Mouse (Mus musculus) hindbrain, embryonic 15.5 days (tissue): ENCODE data around the gene Tfdp2. TPM values are rescaled to one million over a fixed set of nuclear protein-coding genes. Genes with fewer than 3 reads are reported as not detected.
A peak's percentile ranks its signal among the peaks of the same experiment; 100 is the strongest.

Experiments used
- ATAC-seq: fragments of 200-750 bp; cut with Nextera tagmentation; 2 replicates; pipeline ENCODE4 v1.8.0; 2017; ENCODE audit warnings: low read depth, moderate number of reproducible peaks, moderate TSS enrichment; ENCODE audit not compliant: low FRiP score
- H3K27ac ChIP-seq: fragments of 300-500 bp; sonication (generic); replicated peaks from 2 replicates; pipeline ENCODE4 v1.5.1; 2015; ENCODE audit warnings: mild to moderate bottlenecking, inconsistent platforms
- H3K27me3 ChIP-seq: fragments of 300-500 bp; sonication (generic); 2 replicates; pipeline ENCODE4 v1.6.1; 2015; ENCODE audit warnings: control low read depth, inconsistent platforms
- H3K36me3 ChIP-seq: fragments of 300-500 bp; sonication (generic); 2 replicates; pipeline ENCODE4 v1.6.1; 2015; ENCODE audit warnings: control low read depth, inconsistent platforms
- H3K4me1 ChIP-seq: fragments of 300-500 bp; sonication (generic); replicated peaks from 2 replicates; pipeline ENCODE4 v1.6.1; 2015; ENCODE audit warnings: control low read depth, inconsistent platforms
- H3K4me2 ChIP-seq: fragments of 300-500 bp; sonication (generic); 2 replicates; pipeline ENCODE4 v1.6.1; 2015; ENCODE audit warnings: moderate library complexity, mild to moderate bottlenecking, inconsistent platforms
- H3K4me3 ChIP-seq: fragments of 300-500 bp; sonication (generic); 2 replicates; pipeline ENCODE4 v1.5.1; 2015; ENCODE audit warnings: mild to moderate bottlenecking, inconsistent platforms
- H3K9ac ChIP-seq: fragments of 300-500 bp; sonication (generic); 2 replicates; pipeline ENCODE4 v1.6.1; 2015; ENCODE audit warnings: inconsistent platforms
- H3K9me3 ChIP-seq: fragments of 300-500 bp; sonication (generic); 2 replicates; pipeline ENCODE4 v1.6.1; 2016; ENCODE audit warnings: control low read depth, inconsistent platforms
- WGBS: fragments of 180-500 bp; shearing (Covaris S2); methylation state at CpG from one replicate; pipeline ENCODE4 v1.1.7; 2015; 5-methylcytosine and 5-hydroxymethylcytosine counted together
- polyA plus RNA-seq: library from polyadenylated mRNA; unstranded; fragments of >200 nt; fragmentation: Nextera tagmentation; extraction: Ambion mirVana; gene quantifications from 2 replicates; pipeline ENCODE4 v1.2.1, GENCODE M21; 2015

The Tfdp2 gene
- polyA plus RNA-seq, 1 experiment from 2014 or later = 20.4 TPM

DNA sequence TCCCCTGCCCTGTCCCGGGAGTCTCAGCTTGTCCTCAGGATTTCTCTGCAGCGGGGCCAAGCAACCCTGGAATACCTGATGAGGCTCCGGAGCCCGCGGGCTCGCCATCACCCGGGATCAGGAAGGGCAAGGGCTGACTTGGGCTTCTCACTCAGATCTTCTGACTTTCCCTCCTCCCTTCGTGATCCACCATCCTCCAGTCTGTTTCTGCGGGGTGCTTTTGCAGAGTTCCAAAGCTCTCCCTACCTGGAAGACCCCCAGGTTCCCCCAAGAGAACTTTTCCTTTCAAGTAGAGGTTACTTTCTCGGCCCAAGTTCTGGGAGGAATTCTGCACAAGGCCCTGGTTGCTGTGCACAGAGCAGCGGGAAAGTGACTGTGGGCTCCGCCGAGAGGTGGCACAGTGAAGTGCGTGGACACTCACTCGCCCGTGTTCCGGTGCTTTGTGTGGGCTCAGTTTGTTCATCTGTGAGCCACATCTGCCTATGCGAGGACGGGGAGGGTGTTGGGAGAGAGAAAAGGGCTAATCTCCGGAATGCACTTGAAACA, 634 bp downstream of the Tfdp2 start:
- no peaks in the 10 kb centered on the region for H3K36me3 ChIP-seq

DNA sequence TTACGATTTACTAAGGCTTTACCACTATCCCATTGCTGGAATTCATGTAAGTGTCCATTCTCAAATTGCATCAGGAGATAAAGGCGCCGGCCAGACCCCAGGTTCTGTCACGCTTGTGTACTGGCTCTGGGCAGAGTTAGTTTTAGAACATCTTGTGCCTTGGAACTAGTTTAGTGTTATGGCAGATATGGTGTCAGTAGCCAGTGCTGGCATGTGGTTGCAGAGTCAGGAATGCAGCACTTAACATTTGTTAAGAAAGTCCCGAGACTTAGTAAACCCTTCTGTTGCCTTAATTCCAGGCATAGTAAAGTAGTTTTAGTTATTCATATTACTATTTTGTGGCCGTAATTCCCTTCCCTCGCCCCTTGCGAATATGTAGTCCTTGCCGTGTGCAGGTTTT, 1.7 kb downstream of the Tfdp2 start:
- H3K27me3 ChIP-seq = no peaks in the 10 kb centered on the region
- ATAC-seq = no peak
- peaks cover 20% of the 10 kb centered on the region for H3K4me1 ChIP-seq
- H3K9me3 ChIP-seq = no peaks in the 10 kb centered on the region
- no peak overlapping the region for H3K9ac ChIP-seq
- no peak overlapping the region for H3K27ac ChIP-seq
- WGBS = 76% methylated on average over 9 of the region's 9 CpGs
- no peaks in the 10 kb centered on the region for H3K36me3 ChIP-seq
- H3K4me3 ChIP-seq = no peak overlapping the region
- peak overlapping the region; percentile 99; the same call in 1 of the 2 replicates for H3K4me2 ChIP-seq

More for the DNA sequence above, 634 bp downstream of the Tfdp2 start:
- Histone ChIP-seq H3K9me3 (no peaks in the 10 kb centered on the region), H3K27me3 (no peaks in the 10 kb centered on the region), H3K4me1 (peaks cover 20% of the 10 kb centered on the region), H3K4me2 (peak overlapping the region; percentile 99), H3K4me3 (peak overlapping the region; percentile 93), H3K9ac (peak overlapping the region; percentile 73), H3K27ac (peak overlapping the region; percentile 60)
- WGBS = under 1% methylated on average over 20 of the region's 20 CpGs
- no peak for ATAC-seq

DNA sequence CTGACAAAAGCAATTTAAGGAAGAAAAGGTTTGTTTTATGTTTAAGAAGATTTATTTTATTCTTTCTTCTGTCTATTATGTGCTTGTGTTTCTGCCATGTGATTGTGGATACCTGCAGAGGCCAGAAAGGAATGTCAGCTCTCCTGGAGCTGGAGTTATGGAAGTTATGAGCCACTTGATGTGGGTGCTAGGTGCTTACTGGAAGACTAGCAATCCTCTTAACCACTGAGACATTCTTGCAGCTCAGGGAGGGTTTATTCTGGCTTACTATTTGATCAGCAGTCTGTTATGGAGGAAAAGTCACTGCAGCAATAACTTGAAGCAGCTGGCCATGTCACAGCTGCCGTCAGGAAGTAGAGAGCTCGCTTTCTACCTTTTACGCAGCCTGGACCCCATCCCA, 7.6 kb downstream of the Tfdp2 start:
- Histone ChIP-seq H3K36me3 (no peaks in the 10 kb centered on the region), H3K9me3 (no peaks in the 10 kb centered on the region), H3K27ac (no peak overlapping the region), H3K9ac (no peak overlapping the region), H3K4me3 (no peak overlapping the region), H3K4me2 (no peak overlapping the region), H3K4me1 (no peaks in the 10 kb centered on the region), H3K27me3 (no peaks in the 10 kb centered on the region)
- 91% methylated on average over 3 of the region's 3 CpGs for WGBS
- no peak for ATAC-seq

DNA sequence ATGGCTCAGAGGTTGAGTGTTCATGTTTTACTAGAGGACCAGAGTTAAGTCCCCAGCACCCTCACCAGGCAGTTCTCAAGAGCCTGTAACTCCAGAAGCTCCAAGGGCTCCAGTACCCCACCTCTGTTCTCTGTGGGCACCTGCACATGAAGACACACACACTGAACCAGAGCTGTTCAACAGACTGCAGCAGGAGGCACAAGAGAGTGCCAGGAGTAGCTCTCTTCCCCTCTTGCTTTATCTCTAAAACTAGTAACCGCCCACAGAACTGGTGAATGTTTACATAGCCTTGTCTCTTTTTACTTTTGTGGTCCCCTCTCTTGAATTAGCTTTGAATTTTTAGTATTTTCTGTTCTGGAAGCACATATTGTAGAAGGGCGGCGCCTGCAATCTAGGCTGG, 11.4 kb downstream of the Tfdp2 start:
- 90% methylated on average over 3 of the region's 3 CpGs for WGBS
- H3K9me3 ChIP-seq = no peaks in the 10 kb centered on the region
- H3K27ac ChIP-seq = no peak overlapping the region
- ATAC-seq = no peak
- H3K4me3 ChIP-seq = no peak overlapping the region
- H3K9ac ChIP-seq = no peak overlapping the region
- no peak overlapping the region for H3K4me2 ChIP-seq
- H3K36me3 ChIP-seq = no peaks in the 10 kb centered on the region
- H3K27me3 ChIP-seq = no peaks in the 10 kb centered on the region
- no peaks in the 10 kb centered on the region for H3K4me1 ChIP-seq

DNA sequence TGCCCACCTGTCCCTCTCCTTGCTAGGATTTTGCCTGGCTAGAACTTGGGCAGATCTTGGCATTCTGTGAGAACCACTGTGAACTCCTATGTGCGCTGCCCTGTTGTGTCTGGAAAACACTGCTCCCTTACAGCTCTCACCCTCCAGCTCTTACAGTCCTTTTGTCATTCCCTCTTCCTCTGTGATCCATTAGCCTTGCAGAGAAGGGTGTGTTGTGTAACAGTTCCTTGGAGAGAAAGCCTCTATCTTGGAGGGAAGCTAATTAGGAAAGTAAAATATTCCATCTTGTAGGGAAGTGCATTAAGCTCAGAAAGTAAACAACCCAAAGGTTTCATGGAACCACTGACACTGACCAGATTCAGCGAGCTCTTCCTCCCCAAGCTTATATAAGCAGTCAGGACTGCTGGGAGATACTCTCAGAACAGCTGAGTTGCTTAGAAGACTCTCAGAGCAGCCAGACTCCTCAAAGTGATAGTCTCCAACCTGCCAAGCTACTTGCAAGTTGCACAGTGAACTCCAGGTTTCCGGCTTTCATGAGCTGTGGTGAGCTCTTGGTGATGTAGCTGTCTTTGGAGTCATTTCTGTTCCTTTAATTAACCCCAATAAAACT, 17.1 kb downstream of the Tfdp2 start:
- no peaks in the 10 kb centered on the region for H3K9me3 ChIP-seq
- H3K27ac ChIP-seq = no peak overlapping the region
- H3K4me2 ChIP-seq = no peak overlapping the region
- no peak for ATAC-seq
- 93% methylated on average over 3 of the region's 3 CpGs for WGBS
- H3K4me1 ChIP-seq = no peaks in the 10 kb centered on the region
- no peak overlapping the region for H3K9ac ChIP-seq
- H3K27me3 ChIP-seq = no peaks in the 10 kb centered on the region
- no peak overlapping the region for H3K4me3 ChIP-seq
- H3K36me3 ChIP-seq = no peaks in the 10 kb centered on the region

DNA sequence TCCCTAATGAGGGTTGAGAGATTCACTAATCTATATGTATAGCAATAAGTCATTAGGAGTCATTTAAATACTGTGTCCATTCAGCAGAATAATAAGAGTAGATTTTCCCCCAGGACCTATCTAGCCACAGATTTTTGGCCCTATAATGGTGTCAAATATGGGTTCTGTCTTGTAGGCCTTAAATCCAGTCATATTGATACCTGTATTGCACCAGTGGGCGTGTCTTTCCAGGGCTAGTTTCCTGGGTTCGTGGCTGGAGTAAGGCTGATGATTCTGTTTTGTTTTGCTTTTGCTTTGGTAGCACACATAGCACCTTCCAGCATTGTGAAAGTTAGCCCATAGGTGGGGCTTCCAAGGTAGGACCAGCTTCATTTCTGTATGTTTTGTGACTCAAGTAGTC, 18.1 kb downstream of the Tfdp2 start:
- no peak overlapping the region for H3K9ac ChIP-seq
- H3K27ac ChIP-seq = no peak overlapping the region
- H3K4me1 ChIP-seq = no peaks in the 10 kb centered on the region
- WGBS = 95% methylated on average over 2 of the region's 2 CpGs
- ATAC-seq = no peak
- H3K4me2 ChIP-seq = no peak overlapping the region
- no peaks in the 10 kb centered on the region for H3K9me3 ChIP-seq
- H3K4me3 ChIP-seq = no peak overlapping the region
- H3K27me3 ChIP-seq = no peaks in the 10 kb centered on the region
- H3K36me3 ChIP-seq = no peaks in the 10 kb centered on the region

DNA sequence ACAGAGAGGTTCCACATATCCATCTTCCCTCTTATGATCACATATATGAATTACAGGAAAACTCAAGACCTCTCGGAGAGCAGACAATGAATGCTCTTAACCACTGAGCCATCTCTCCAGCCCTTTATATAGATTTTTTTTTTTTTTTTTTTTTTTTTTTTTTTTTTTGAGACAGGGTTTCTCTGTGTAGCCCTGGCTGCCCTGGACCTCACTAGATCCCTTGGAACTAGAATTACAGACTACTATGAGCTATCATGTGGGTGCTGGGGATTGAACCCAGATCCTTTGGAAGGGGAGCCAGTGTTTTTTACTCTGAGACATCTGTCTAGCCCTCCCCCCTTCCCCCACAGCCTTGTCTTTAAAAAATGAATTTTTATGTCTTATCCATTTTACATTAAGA, 21.2 kb downstream of the Tfdp2 start:
- H3K9ac ChIP-seq = no peak overlapping the region
- no peaks in the 10 kb centered on the region for H3K9me3 ChIP-seq
- H3K4me2 ChIP-seq = no peak overlapping the region
- no peak overlapping the region for H3K4me3 ChIP-seq
- H3K4me1 ChIP-seq = no peaks in the 10 kb centered on the region
- H3K27ac ChIP-seq = no peak overlapping the region
- no peak for ATAC-seq
- H3K36me3 ChIP-seq = no peaks in the 10 kb centered on the region
- 97% methylated on average over 1 of the region's 1 CpGs for WGBS
- H3K27me3 ChIP-seq = no peaks in the 10 kb centered on the region

DNA sequence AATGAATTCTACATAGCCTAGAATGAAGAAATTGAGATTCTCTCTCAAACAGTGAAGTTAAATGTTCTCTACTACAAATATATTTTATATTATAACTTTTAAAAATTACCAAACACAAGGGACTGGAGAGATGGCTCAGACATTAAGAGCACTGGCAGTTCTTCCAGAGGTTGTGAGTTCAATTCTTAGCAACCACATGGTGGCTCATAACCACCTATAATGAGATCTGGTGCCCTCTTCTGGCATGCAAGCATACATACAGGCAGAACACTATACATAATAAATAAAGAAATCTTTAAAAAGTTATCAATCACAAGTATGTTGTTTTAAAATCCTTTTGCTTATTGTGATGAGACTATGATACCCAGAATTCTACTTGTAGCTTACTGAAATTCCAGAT, 21.7 kb downstream of the Tfdp2 start:
- Histone ChIP-seq H3K9me3 (no peaks in the 10 kb centered on the region), H3K9ac (no peak overlapping the region), H3K4me2 (no peak overlapping the region), H3K27me3 (no peaks in the 10 kb centered on the region), H3K4me3 (no peak overlapping the region), H3K36me3 (no peaks in the 10 kb centered on the region), H3K27ac (no peak overlapping the region), H3K4me1 (no peaks in the 10 kb centered on the region)
- ATAC-seq = no peak

DNA sequence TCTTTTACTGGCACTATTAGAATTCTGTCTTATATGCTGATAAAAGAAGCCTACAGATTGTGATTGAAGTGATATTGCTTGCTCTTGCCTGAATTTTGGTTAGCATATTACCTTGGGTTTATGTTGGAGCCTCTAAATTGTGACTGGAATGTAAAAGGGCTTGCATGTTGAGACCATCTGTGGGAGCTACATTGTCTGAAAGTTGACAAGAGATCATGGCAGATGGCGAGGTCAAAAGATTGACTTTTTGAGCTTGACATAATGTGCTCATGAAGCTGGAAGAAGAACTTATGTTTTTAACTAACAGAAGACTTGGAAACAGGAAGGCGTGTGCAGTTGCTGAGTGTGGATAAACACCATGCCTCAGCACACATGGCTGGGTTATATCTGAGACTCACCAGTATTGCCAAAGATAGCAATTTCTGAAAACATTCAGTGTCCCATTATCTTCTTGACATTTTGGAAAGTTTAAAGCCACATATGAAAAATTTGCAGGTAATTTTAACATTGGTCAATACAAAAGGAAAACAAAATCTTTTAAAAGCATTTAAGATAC, 23.1 kb downstream of the Tfdp2 start:
- Histone ChIP-seq H3K4me3 (no peak overlapping the region), H3K4me1 (no peaks in the 10 kb centered on the region), H3K4me2 (no peak overlapping the region), H3K27me3 (no peaks in the 10 kb centered on the region), H3K36me3 (no peaks in the 10 kb centered on the region), H3K9me3 (no peaks in the 10 kb centered on the region), H3K27ac (no peak overlapping the region), H3K9ac (no peak overlapping the region)
- 34% methylated on average over 2 of the region's 2 CpGs for WGBS
- no peak for ATAC-seq

DNA sequence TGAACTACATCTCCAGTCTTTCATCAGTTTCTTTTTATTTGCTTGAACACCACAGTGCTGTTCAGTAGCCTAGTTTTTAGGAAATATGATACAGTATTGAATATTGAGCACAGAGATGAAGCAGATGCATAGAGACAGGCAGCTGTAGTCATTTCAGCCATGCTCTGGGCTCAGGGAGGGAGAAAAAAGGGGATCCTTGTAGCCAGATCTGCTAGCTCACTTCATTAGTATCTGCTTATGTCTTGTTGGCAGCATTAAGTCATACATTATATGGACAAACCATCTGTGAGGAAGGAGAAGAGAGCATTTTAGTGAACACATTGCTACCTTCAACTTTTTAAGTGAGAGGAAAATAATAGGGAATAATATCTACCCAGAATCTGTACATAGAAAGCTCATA, 24.3 kb downstream of the Tfdp2 start:
- ATAC-seq = no peak
- Histone ChIP-seq H3K4me2 (no peak overlapping the region), H3K4me3 (no peak overlapping the region), H3K27ac (no peak overlapping the region), H3K27me3 (no peaks in the 10 kb centered on the region), H3K9me3 (no peaks in the 10 kb centered on the region), H3K9ac (no peak overlapping the region), H3K4me1 (no peaks in the 10 kb centered on the region), H3K36me3 (no peaks in the 10 kb centered on the region)

DNA sequence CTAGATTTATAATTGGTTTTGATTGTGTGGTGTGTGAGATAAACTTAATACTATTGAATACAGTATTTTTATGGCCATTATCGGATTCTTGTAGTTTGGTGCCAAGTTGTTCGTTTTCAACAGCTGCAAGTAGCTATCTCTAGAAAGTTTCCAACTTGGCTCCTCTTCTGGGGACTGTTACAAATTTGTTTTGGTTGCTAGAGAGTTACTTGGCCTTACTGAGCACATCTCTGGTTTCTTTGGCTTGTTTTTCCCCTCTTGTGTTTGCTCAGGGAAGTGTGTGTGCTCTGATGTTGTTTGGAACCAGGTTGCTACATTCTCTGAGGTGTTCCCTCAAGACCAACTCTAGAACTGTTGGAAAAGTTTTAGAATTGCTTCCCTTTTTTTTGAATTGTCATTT, 27.2 kb downstream of the Tfdp2 start:
- Histone ChIP-seq H3K9ac (no peak overlapping the region), H3K27me3 (no peaks in the 10 kb centered on the region), H3K4me1 (no peaks in the 10 kb centered on the region), H3K4me3 (no peak overlapping the region), H3K4me2 (no peak overlapping the region), H3K27ac (no peak overlapping the region), H3K36me3 (no peaks in the 10 kb centered on the region), H3K9me3 (no peaks in the 10 kb centered on the region)
- ATAC-seq = no peak
- 81% methylated on average over 2 of the region's 2 CpGs for WGBS

DNA sequence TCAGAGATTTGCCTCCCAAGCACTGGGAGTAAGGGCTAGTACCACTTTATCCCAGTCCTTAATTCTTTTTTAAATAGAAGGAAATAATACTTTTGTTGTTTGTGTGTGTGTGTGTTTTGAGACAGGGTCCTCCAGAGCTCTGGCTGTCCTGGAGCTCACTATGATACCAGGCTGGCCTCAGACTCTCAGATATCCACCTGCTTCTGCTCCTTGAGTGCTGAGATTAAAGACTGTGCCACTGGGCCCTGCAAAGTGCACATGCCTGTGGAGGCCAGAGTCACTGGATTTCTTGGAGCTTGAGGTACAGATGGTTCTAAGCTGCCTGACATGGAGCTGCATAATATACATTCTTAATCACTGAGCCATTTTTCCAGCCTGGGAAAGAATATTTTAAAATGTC, 32.2 kb downstream of the Tfdp2 start:
- Histone ChIP-seq H3K4me2 (no peak overlapping the region), H3K36me3 (no peaks in the 10 kb centered on the region), H3K4me3 (no peak overlapping the region), H3K27ac (no peak overlapping the region), H3K9me3 (no peaks in the 10 kb centered on the region), H3K4me1 (no peaks in the 10 kb centered on the region), H3K9ac (no peak overlapping the region), H3K27me3 (no peaks in the 10 kb centered on the region)
- ATAC-seq = no peak

DNA sequence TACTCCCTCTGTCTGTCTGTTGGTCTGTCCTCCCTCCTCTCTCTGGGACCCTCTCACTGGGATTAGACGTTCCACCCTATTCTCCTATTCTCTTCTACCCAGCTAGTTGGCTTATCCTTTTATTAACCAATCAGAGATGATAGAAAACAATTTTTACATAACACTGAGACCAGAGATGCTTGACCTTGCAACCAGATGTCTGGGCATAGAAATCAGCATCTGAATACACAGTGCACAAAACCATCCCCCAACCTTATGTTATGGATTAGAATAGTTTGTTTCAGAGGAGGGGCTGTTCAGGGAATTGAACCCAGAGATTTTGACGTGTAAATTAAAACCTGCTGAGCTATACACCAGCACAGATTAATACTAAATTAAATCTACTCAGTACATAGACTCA, 34.2 kb downstream of the Tfdp2 start:
- H3K9ac ChIP-seq = no peak overlapping the region
- H3K4me1 ChIP-seq = no peaks in the 10 kb centered on the region
- H3K27me3 ChIP-seq = no peaks in the 10 kb centered on the region
- H3K9me3 ChIP-seq = no peaks in the 10 kb centered on the region
- 30% methylated on average over 2 of the region's 2 CpGs for WGBS
- H3K4me3 ChIP-seq = no peak overlapping the region
- no peak overlapping the region for H3K4me2 ChIP-seq
- ATAC-seq = no peak
- no peaks in the 10 kb centered on the region for H3K36me3 ChIP-seq
- H3K27ac ChIP-seq = no peak overlapping the region
